Mouse (Mus musculus) kidney, postnatal 0 days (tissue): ENCODE data around the gene Chkb. TPM values are rescaled to one million over a fixed set of nuclear protein-coding genes. Genes with fewer than 3 reads are reported as not detected.

Source experiments
- ATAC-seq: fragments of 200-750 bp; cut with Nextera tagmentation; replicated peaks from 2 replicates; pipeline ENCODE4 v1.8.0; 2017; ENCODE audit warnings: low read depth, moderate number of reproducible peaks, moderate TSS enrichment, moderate library complexity; ENCODE audit not compliant: low FRiP score
- DNase-seq: peaks from one replicate; pipeline ENCODE4 v3.0.0-alpha.2; 2016; ENCODE audit warnings: low spot score
- H3K27ac ChIP-seq: fragments of 300-500 bp; sonication (generic); 2 replicates; pipeline ENCODE4 v1.5.1; 2014; ENCODE audit warnings: mild to moderate bottlenecking
- H3K27me3 ChIP-seq: fragments of 300-500 bp; sonication (generic); 2 replicates; pipeline ENCODE4 v1.6.1; 2014; ENCODE audit warnings: low read length, mixed read lengths; ENCODE audit not compliant: insufficient read depth
- H3K36me3 ChIP-seq: fragments of 300-500 bp; sonication (generic); 2 replicates; pipeline ENCODE4 v1.6.1; 2014; ENCODE audit warnings: low read length, mixed read lengths; ENCODE audit not compliant: insufficient read depth
- H3K4me1 ChIP-seq: fragments of 300-500 bp; sonication (generic); replicated peaks from 2 replicates; pipeline ENCODE4 v1.6.1; 2014; ENCODE audit warnings: antibody characterized with exemption, low read length, mixed read lengths; ENCODE audit not compliant: insufficient read depth
- H3K4me2 ChIP-seq: fragments of 300-500 bp; sonication (generic); 2 replicates; pipeline ENCODE4 v1.6.1; 2014; ENCODE audit warnings: mild to moderate bottlenecking, low read length, moderate library complexity, mixed read lengths
- H3K4me3 ChIP-seq: fragments of 300-500 bp; sonication (generic); replicated peaks from 2 replicates; pipeline ENCODE4 v1.5.1; 2014; ENCODE audit warnings: low read depth, low read length
- H3K9ac ChIP-seq: fragments of 300-500 bp; sonication (generic); 2 replicates; pipeline ENCODE4 v1.6.1; 2014; ENCODE audit warnings: low read depth, low read length
- H3K9me3 ChIP-seq: fragments of 300-500 bp; sonication (generic); replicated peaks from 2 replicates; pipeline ENCODE4 v1.6.1; 2016; ENCODE audit warnings: low read length, inconsistent platforms, mixed read lengths
- CTCF ChIP-seq: IDR thresholded peaks from 2 replicates; pipeline ENCODE4 v1.5.1; 2016; ENCODE audit warnings: antibody characterized with exemption, low read depth, mild to moderate bottlenecking, moderate library complexity
- WGBS: fragments of 180-500 bp; shearing (Covaris S2); extraction: QIAGEN DNeasy Blood & Tissue Kit; methylation state at CpG from one replicate; pipeline ENCODE4 v1.1.7; 2014; 5-methylcytosine and 5-hydroxymethylcytosine counted together
- polyA plus RNA-seq: library from polyadenylated mRNA; unstranded; fragments of >200 nt; fragmentation: Nextera tagmentation; extraction: Ambion mirVana; gene quantifications from 2 replicates; pipeline ENCODE4 v1.2.1, GENCODE M21; 2015

The Chkb gene
- polyA plus RNA-seq, 1 experiment from 2014 or later = 65.1 TPM

- 51% methylated on average over 5 of the region's 5 CpGs for WGBS
- H3K36me3 ChIP-seq = no peaks in the 10 kb centered on the region
These were observed 33.9 kb upstream of the Chkb start for GRCm38 (mm10) chr15:89463334-89464235.

GRCm38 (mm10) chr15:89462176-89462575 is 32.5 kb upstream of the Chkb start:
- Histone ChIP-seq H3K4me2 (no peak overlapping the region), H3K4me3 (no peak overlapping the region), H3K27me3 (no peaks in the 10 kb centered on the region), H3K36me3 (no peaks in the 10 kb centered on the region), H3K4me1 (no peaks in the 10 kb centered on the region), H3K9ac (no peak overlapping the region), H3K9me3 (no peaks in the 10 kb centered on the region), H3K27ac (no peak overlapping the region)
- no peak for DNase-seq
- TF ChIP-seq CTCF = no peak
- 83% methylated on average over 7 of the region's 7 CpGs for WGBS
- no peak for ATAC-seq

More at GRCm38 (mm10) chr15:89463334-89464235, 33.9 kb upstream of the Chkb start:
- no peak overlapping the region for H3K4me3 ChIP-seq
- no peak overlapping the region for H3K4me2 ChIP-seq
- no peaks in the 10 kb centered on the region for H3K27me3 ChIP-seq
- DNase-seq (peak; percentile 33), ATAC-seq (no peak)
- no peak overlapping the region for H3K9ac ChIP-seq
- no peaks in the 10 kb centered on the region for H3K9me3 ChIP-seq
- H3K4me1 ChIP-seq = no peaks in the 10 kb centered on the region
- TF ChIP-seq CTCF = peak; percentile 51
- no peak overlapping the region for H3K27ac ChIP-seq

- Histone ChIP-seq H3K4me1 (no peaks in the 10 kb centered on the region), H3K36me3 (no peaks in the 10 kb centered on the region), H3K4me2 (no peak overlapping the region), H3K27ac (no peak overlapping the region), H3K4me3 (no peak overlapping the region), H3K9me3 (no peaks in the 10 kb centered on the region), H3K9ac (no peak overlapping the region), H3K27me3 (no peaks in the 10 kb centered on the region)
- 80% methylated on average over 15 of the region's 15 CpGs for WGBS
- DNase-seq = no peak
- ATAC-seq = no peak
- no peak for TF ChIP-seq CTCF
These were observed 31.6 kb upstream of the Chkb start for GRCm38 (mm10) chr15:89461321-89461720.

- no peak overlapping the region for H3K4me3 ChIP-seq
- no peaks in the 10 kb centered on the region for H3K36me3 ChIP-seq
- H3K4me2 ChIP-seq = no peak overlapping the region
- 57% methylated on average over 10 of the region's 10 CpGs for WGBS
- H3K9ac ChIP-seq = no peak overlapping the region
- H3K9me3 ChIP-seq = no peaks in the 10 kb centered on the region
- H3K27ac ChIP-seq = no peak overlapping the region
- ATAC-seq = no peak
- DNase-seq = no peak
- TF ChIP-seq CTCF = no peak
- H3K27me3 ChIP-seq = no peaks in the 10 kb centered on the region
- no peaks in the 10 kb centered on the region for H3K4me1 ChIP-seq
These were observed 30.6 kb upstream of the Chkb start for GRCm38 (mm10) chr15:89460298-89460697.

GRCm38 (mm10) chr15:89459821-89460220 is 30.1 kb upstream of the Chkb start:
- DNase-seq (no peak), ATAC-seq (no peak)
- Histone ChIP-seq H3K9ac (no peak overlapping the region), H3K9me3 (no peaks in the 10 kb centered on the region), H3K4me2 (no peak overlapping the region), H3K4me3 (no peak overlapping the region), H3K36me3 (no peaks in the 10 kb centered on the region), H3K27ac (no peak overlapping the region), H3K4me1 (no peaks in the 10 kb centered on the region), H3K27me3 (no peaks in the 10 kb centered on the region)
- TF ChIP-seq CTCF = no peak
- 77% methylated on average over 7 of the region's 7 CpGs for WGBS

GRCm38 (mm10) chr15:89458942-89459341 is 29.2 kb upstream of the Chkb start:
- no peaks in the 10 kb centered on the region for H3K36me3 ChIP-seq
- H3K4me1 ChIP-seq = 0 out of 2 replicates have a peak, but pooled peaks cover 4% of the 10 kb centered on the region
- ATAC-seq (no peak), DNase-seq (no peak)
- no peak for TF ChIP-seq CTCF
- no peak overlapping the region for H3K4me2 ChIP-seq
- no peak overlapping the region for H3K4me3 ChIP-seq
- H3K9me3 ChIP-seq = no peaks in the 10 kb centered on the region
- H3K9ac ChIP-seq = no peak overlapping the region
- H3K27me3 ChIP-seq = peaks cover 1% of the 10 kb centered on the region
- 86% methylated on average over 15 of the region's 15 CpGs for WGBS
- H3K27ac ChIP-seq = no peak overlapping the region
